Mouse (Mus musculus): ENCODE data around the gene Atcay.

Atcay gene

DNA sequence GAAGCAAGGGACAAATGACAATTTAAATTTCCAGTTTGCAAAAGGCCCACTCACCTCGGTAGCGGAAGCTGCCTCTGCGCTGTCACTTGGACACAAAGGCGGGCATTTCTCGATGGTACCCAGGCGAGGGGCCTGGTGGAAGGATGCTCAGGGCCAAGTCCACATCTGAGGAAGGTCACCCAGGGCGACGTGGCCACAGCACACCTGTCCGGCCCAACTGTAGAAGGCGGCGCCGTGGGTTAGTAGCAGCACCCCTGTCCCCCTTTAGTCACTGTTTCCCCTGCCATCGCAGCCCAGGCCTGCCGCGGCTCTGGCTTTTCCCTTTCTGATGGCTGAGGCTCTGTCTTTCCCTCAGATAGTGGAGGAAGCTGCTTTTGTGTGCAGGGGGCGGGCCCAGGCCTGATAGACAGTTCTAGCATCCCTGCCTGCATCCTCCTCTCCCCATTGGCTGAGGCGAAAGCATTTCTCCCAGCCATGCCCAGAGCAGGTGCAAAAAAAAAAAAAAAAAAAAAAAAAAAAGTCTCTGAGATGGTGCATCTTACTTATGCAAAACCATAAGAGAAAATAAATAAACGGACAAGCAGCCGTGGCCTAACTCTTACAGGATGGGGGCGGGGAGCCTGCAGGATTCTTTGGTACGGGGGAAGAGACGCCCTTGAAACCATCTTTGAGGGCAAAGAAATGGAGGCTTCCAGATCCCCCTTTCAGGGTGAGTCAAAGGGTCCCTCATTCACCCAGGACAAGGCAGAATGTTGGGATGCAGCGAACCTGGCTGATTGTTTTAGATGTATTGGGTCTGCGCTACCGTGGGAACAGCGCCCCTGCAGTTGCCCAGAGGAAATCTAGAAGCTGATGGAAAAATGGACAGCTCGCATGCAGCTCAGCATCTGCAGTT is at the start of gene Atcay:
Atcay (minus strand) TSS at position 396 of the 895 bp plus-strand sequence.
- peak; percentile 82 for DNase-seq (ENCODE audit: low read depth)

DNA sequence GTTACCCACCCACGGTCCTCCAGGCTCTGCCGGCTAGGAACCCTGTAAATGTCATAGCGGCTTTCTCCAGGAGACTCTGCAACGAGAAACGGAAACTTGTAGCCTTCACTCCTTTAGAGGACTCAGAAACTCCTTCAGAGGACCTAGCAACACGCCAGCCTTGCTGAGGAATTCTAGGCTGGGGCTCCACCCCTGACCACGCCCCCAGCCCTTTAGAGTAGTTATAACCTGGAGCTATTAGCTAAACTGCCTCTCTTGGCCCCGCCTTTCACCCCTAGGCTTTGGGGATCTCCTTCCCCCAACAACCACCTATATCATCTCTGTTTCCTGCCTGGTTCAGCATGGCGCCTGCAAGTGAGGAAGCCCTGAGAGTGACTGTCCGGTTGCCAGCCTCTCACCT is 48.9 kb upstream of the Atcay start:
- peak; percentile 33 for DNase-seq (ENCODE audit: low read depth)

DNA sequence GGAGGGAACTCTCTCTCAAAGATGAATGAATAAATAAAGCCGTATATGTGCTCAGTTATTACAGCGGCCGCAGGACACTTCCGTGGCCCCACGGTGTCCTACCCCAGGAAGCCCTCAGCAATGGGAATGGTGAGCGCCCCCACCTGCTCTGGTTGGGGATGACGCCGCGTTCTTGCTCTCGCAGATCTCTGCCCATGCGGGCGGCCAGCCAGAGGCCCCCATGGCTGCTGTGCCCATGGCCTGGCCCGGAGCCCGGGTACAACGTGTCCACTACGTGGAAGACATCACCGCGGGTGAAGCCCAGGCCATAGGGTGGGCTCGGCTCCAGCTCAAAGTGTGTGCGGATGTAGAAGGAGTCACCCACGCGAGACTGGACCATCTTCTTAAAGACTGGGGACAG is 47.0 kb upstream of the Atcay start:
- DNase-seq (ENCODE audit: low read depth), result no peak

GRCm38 (mm10) chr10:81273842-81274241 is 43.2 kb upstream of the Atcay start:
- no peak for DNase-seq (ENCODE audit: low read depth)

- DNase-seq (ENCODE audit: low read depth), result no peak
Observed at GRCm38 (mm10) chr10:81272356-81272755, 41.7 kb upstream of the Atcay start.

DNA sequence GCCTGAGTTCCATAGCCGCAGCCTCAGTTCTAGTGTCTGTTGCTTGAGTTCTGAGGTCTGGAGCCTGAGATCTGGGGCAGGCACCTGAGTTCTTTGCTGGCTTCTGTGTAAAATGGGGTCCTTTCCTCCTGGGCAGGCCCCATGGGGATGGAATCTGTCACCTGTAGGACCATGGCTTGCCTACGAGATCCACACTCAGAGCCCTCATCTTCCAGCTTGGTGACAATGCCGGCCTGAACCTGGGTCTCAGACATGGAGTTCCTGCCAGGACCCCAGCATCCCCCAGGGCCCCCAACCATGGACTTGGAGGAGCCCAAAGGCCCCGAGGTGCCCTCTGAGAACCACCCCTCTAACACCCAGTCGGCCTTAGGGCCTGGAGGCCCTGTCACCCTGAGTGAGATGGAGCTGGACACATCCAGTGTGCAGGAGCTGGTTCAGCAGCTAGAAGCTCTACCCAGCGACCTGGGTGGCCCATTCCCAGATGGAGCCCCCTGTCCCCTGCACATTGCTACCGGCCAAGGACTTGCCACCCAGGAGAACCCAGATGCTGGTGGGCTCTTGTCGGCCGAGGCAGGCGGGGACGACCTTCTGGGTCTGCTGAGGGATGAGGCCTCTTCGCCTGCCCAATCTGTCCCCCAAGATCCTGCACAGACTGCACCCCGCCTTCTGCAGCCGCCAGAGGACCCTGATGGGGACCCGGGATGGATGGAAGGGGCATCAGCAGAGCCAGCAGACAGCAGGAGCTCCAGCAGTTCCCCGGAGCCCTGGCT is 38.2 kb upstream of the Atcay start:
- no peak for DNase-seq (ENCODE audit: low read depth)

DNA sequence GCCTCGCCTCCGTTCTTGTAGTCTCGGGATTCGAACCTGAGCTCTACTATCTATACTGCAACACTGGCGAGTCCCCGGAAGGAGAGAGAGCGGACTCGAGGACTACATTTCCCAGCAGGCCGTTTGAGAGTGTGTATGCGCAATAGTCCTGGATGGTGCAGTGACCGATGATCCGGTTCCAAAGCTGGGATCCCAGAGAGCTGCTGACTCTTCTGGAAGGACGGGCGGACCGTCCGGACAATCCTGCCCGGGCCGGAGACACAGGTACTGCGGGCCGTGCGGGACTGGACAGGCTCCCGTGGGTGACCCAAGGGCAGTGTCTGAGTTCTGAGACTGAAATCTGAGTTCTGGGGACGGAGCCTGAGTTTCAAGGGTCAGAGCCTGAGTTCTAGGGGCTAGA is 37.4 kb upstream of the Atcay start:
- peak; percentile 88 for DNase-seq (ENCODE audit: low read depth)

- DNase-seq (ENCODE audit: low read depth), result peak; percentile 100
Observed at GRCm38 (mm10) chr10:81266211-81267105, 35.8 kb upstream of the Atcay start, which contains the start of the genes Mrpl54 and Apba3. Mrpl54 (minus strand) TSS chr10:81266934. Apba3 (plus strand) TSS chr10:81266960.

- DNase-seq (ENCODE audit: low read depth), result no peak
Observed at GRCm38 (mm10) chr10:81265540-81265939, 34.9 kb upstream of the Atcay start.

- DNase-seq (ENCODE audit: low read depth), result no peak
Observed at GRCm38 (mm10) chr10:81261025-81261424, 30.4 kb upstream of the Atcay start.

DNA sequence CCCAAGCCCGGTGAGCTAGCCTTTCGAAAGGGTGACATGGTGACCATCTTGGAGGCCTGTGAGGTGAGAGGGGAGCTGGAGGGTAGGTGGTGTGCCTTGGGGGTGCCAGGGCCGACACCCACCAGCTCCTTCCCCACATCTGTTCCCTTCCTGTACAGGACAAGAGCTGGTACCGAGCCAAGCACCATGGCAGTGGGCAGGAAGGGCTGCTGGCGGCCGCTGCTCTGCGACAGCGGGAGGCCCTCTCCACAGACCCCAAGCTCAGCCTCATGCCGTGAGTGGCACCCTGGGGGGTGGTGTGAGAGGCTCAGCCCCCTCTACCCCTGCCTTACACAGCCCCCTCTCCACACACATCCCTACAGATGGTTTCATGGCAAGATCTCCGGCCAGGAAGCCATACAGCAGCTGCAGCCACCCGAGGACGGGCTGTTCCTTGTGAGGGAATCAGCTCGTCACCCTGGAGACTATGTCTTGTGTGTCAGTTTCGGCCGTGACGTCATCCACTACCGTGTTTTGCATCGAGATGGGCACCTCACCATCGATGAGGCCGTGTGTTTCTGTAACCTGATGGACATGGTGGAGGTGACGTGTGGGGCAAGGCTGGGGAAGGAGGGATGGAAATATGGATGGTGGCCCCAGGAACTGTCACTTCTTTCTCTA is 28.7 kb upstream of the Atcay start:
- DNase-seq (ENCODE audit: low read depth), result no peak

DNA sequence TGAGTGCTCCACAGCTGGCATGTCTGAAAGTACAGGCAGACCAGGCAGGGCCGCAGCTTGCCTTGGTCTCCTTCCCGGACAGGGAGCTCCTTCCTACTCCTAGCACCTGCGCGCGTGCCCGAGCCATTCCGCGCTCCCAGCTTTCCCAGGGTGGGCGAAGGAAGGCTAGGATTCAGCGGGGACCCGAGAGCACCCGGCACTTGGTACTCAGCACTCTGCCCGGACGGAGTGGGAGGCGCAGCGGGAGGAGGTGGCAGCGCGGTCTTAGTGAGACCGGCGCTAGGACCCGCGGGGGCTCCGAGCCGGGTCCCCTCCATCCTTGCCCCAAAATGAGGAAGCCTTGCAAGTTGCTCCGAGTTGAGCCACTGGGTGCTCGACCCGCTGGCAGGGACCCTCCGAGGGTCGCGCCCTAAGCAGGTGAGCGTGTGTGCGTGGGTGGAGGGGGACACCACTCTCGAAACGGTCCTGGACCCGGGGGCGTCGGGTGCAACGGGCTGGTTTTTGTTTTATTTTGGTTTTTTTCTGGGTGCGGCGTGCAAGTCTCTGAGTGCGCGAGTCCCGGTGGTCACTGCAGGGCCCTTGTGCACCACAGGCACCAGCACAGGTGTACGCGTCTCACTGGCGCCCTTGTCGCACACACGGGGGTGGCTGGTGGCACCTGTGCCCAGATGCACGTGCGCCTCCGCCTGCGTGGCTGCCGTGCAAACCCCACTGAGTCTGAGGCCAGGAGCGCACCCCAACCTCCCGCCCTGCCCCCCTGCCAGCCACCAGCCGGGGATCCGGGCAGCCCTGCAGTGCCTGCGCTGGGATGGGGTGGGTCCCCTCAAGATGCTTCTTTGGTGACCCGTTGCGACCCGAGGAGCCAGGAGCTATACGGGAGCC is 26.8 kb upstream of the Atcay start:
- peak; percentile 66 for DNase-seq (ENCODE audit: low read depth)

GRCm38 (mm10) chr10:81254886-81255285 is 24.3 kb upstream of the Atcay start:
- DNase-seq (ENCODE audit: low read depth), result peak; percentile 66

DNA sequence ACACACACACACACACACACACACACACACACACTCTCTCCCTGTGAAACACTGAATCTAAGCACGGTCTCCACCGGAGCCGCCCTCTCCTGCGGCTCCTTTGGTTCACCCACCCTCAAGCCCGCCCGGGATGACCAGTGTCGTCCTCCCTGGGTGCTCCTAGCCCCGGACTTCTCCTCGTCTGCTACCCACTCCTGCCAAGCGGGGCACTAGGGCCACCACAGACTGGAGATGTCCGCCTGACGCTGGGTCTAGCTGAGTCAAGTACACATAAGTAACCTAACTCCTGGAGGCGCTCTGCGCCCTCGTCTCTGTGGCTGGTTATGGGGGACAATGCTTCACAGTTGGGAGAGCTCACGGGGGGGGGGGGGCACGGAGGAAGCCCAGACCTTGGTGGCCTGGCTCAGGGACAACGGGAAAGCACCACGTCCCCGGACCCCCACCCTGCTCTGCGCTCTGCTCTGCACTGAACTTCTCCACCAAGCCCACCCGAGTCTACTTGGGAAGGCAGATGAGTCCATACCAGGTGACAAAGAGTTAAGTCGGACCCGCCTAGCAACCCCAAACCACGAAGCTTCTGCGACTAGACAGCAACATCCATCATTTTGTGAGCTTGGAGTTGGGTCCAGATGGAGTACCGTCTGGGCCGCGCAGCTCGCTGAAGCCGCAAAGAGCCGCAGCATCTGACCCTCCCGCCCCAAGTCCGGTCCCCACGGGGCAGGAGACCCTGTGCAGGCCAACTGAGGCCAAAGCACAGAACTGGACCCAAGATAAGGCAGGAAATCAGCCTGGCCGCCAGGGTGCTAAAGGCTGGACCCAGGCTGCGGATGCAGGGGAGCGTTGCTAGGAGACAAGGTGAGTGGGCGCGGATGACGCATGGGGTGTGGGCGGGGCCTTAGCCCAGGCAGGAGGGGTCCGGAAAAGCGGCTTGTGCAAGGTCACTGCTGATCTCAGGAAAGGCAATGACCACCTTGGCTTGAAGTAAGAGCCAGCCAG is 22.1 kb upstream of the Atcay start, which contains the start of gene Matk:
Matk (plus strand) TSS at position 512 of the 996 bp plus-strand sequence.
- peak; percentile 90 for DNase-seq (ENCODE audit: low read depth)

DNA sequence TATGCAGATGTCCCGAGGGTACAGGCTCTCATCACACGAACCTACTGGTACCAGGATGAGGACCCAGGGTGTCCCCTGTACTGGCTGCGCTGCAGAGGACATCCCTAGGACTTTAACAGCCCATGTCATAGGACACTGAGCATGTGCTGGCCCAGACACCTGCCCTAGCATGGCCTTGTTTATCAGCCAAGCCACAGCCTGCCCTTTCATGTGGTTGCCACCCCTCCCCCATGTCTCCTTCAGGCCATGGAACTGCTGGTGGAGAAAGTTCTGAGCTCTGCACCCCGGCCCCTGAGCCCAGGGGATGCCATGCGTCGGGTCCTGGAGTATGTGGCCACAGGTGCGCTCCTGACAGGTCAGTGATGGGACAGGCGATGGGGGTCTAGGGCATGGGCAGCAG is 18.8 kb upstream of the Atcay start:
- DNase-seq (ENCODE audit: low read depth), result peak; percentile 59

GRCm38 (mm10) chr10:81247804-81248203 is 17.2 kb upstream of the Atcay start:
- peak; percentile 83 for DNase-seq (ENCODE audit: low read depth)

GRCm38 (mm10) chr10:81245166-81245565 is 14.5 kb upstream of the Atcay start:
- no peak for DNase-seq (ENCODE audit: low read depth)

- DNase-seq (ENCODE audit: low read depth), result peak; percentile 87
Observed at GRCm38 (mm10) chr10:81244595-81244994, 14.0 kb upstream of the Atcay start.

DNA sequence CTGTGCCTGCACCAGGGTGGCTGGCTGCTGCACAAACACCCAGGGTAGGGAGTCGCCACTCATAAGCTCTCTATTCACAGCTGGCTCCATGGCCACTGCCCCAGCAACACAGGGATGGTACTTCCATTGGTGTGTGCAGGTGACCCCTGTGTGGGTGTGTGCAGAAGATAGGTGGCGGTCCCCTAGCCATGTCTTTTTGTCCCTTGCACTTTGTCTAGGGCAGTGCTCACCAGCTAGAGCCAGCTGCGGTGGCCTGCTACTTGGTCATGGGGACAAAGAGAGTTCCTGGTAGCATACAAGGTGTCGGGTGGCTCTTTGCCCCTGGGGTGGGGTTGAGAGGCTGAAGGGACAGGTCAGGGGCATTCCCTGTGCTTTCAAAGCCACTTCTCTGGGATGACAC is 13.5 kb upstream of the Atcay start:
- peak; percentile 28 for DNase-seq (ENCODE audit: low read depth)
